Mouse (Mus musculus) embryo, embryonic 9.5 days (tissue): ENCODE measurements at regions not wholly inside any gene's neighbourhood (a gene's known extent, or its start where the extent isn't known, plus 50 kb on each side); places are given as distances from the start of the nearest gene placed in this dataset.
A peak's percentile ranks its signal among the peaks of the same experiment; 100 is the strongest.

Experiments used
- DNase-seq: peaks from one replicate; pipeline ENCODE4 v3.0.0-alpha.2; 2017; ENCODE audit errors: extremely low spot score

GRCm38 (mm10) chr11:28655169-28655846, 71.2 kb upstream of the Ccdc85a start:
- no peak for DNase-seq

- DNase-seq, result peak; percentile 13
Measured at GRCm38 (mm10) chr11:28649446-28649845, 65.3 kb upstream of the Ccdc85a start.

- DNase-seq, result peak; percentile 25
Measured at GRCm38 (mm10) chr11:28648916-28649315, 64.8 kb upstream of the Ccdc85a start.

GRCm38 (mm10) chr11:28639081-28639480, 55.0 kb upstream of the Ccdc85a start:
- DNase-seq, result no peak

- no peak for DNase-seq
Measured at GRCm38 (mm10) chr11:28636752-28637151, 52.6 kb upstream of the Ccdc85a start.
